Mouse (Mus musculus): ENCODE results near the gene Mastl. TPM values are rescaled to one million over a fixed set of nuclear protein-coding genes. Genes with fewer than 3 reads are reported as not detected.
A peak's percentile ranks its signal among the peaks of the same experiment; 100 is the strongest.

Gene Mastl
- total and polyA plus RNA-seq, 2 experiments from 2014 or later = 1.6 to 4.1 TPM

DNA sequence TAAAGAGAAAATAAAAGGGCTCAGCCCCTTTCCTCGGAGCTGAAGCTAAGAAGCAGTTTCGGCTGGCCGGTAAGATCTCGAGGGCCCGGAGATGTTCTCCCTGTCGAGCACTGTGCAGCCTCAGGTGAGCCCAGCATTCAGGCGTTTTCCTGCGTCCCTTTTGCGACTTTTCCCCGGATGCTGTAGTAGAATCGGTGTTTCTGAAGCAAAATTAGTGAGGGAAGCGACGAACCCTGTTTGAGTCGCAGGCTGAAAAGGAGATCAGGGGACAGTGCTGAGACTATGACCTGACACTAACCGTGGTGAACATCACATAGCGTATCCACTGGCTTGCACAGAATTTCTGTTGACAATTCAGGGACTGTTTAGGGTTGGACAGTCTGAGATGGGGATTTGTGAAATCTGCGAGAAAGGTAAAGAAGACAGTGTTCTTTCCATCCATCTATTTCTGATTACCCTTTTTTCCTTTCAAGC, 821 bp upstream of the Mastl start:
- peak overlapping the region; percentile 92 for H3K27ac ChIP-seq (ENCODE audit: low read depth, low read length)
- peak; percentile 12 for ATAC-seq (ENCODE audit: low FRiP score)

GRCm38 (mm10) chr2:23155199-23155621, 614 bp downstream of the Mastl start:
- Histone ChIP-seq H3K9ac (replicated peaks; ENCODE audit: low read length, poor library complexity, severe bottlenecking) (peak overlapping the region; percentile 45), H3K4me2 (ENCODE audit: low read depth, low read length, poor library complexity, severe bottlenecking) (peak overlapping the region; percentile 77), H3K4me1 (ENCODE audit: insufficient read depth, low read length) (peaks cover 14% of the 10 kb centered on the region; the same call in 1 of the 2 replicates), H3K27me3 (ENCODE audit: insufficient read depth, low read length) (no peaks in the 10 kb centered on the region), H3K36me3 (ENCODE audit: insufficient read depth, low read length) (no peaks in the 10 kb centered on the region), H3K4me3 (ENCODE audit: low read depth, low read length) (peak overlapping the region; percentile 71), H3K27ac (ENCODE audit: low read depth, low read length) (no peak overlapping the region), H3K9me3 (ENCODE audit: low read length) (no peaks in the 10 kb centered on the region)
- ATAC-seq (ENCODE audit: low FRiP score) (peak; percentile 0; the same call in 1 of the 2 replicates), DNase-seq (ENCODE audit: low spot score) (no peak)
- WGBS = 8% methylated on average over 5 of the region's 5 CpGs
- TF ChIP-seq CTCF (IDR thresholded peaks at IDR 0.05) = no peak

More for the DNA sequence above, 821 bp upstream of the Mastl start:
- Histone ChIP-seq H3K27me3 (ENCODE audit: insufficient read depth, low read length) (no peaks in the 10 kb centered on the region), H3K4me1 (ENCODE audit: insufficient read depth, low read length) (peaks cover 14% of the 10 kb centered on the region; the same call in 1 of the 2 replicates), H3K4me2 (ENCODE audit: low read depth, low read length, poor library complexity, severe bottlenecking) (peak overlapping the region; percentile 60), H3K9me3 (ENCODE audit: low read length) (no peaks in the 10 kb centered on the region), H3K36me3 (ENCODE audit: insufficient read depth, low read length) (no peaks in the 10 kb centered on the region), H3K4me3 (ENCODE audit: low read depth, low read length) (peak overlapping the region; percentile 71), H3K9ac (replicated peaks; ENCODE audit: low read length, poor library complexity, severe bottlenecking) (peak overlapping the region; percentile 89)
- TF ChIP-seq CTCF (IDR thresholded peaks at IDR 0.05) = no peak
- WGBS = under 1% methylated on average over 17 of the region's 17 CpGs
- no peak for DNase-seq (ENCODE audit: low spot score)

DNA sequence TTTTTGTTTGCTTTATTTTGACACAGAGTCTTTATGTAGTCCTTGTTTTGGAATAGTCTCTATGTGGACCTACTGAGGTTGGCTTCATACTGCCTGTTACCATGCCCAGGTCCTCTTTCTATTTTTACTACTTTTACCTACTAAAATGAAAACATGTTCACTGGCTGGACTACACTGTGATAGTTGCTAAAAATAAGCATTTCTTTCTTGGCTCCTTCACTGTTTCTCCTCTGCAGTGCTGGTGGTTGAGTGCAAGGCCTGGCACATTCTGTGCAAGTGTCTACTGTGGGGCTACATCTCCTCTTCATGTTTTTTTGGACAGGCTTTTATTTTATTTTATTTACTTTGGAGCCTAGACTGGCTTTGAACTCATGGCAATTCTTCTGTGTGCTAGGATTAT, 36.3 kb downstream of the Mastl start:
- no peak overlapping the region for H3K4me2 ChIP-seq (ENCODE audit: low read depth, low read length, poor library complexity, severe bottlenecking)
- no peak overlapping the region for H3K27ac ChIP-seq (ENCODE audit: low read depth, low read length)
- H3K9me3 ChIP-seq (ENCODE audit: low read length) = no peaks in the 10 kb centered on the region
- no peak overlapping the region for H3K4me3 ChIP-seq (ENCODE audit: low read depth, low read length)
- no peak overlapping the region for H3K9ac ChIP-seq (replicated peaks; ENCODE audit: low read length, poor library complexity, severe bottlenecking)
- H3K27me3 ChIP-seq (ENCODE audit: insufficient read depth, low read length) = no peaks in the 10 kb centered on the region
- ATAC-seq (ENCODE audit: low FRiP score) = no peak
- TF ChIP-seq CTCF (IDR thresholded peaks at IDR 0.05) = no peak
- DNase-seq (ENCODE audit: low spot score) = no peak
- no peaks in the 10 kb centered on the region for H3K36me3 ChIP-seq (ENCODE audit: insufficient read depth, low read length)
- H3K4me1 ChIP-seq (ENCODE audit: insufficient read depth, low read length) = no peaks in the 10 kb centered on the region

- Histone ChIP-seq H3K36me3 (ENCODE audit: insufficient read depth, low read length) (0 out of 2 replicates have a peak, but pooled peaks cover 2% of the 10 kb centered on the region), H3K9ac (replicated peaks; ENCODE audit: low read length, poor library complexity, severe bottlenecking) (no peak overlapping the region), H3K27me3 (ENCODE audit: insufficient read depth, low read length) (no peaks in the 10 kb centered on the region), H3K27ac (ENCODE audit: low read depth, low read length) (no peak overlapping the region), H3K4me3 (ENCODE audit: low read depth, low read length) (no peak overlapping the region), H3K4me2 (ENCODE audit: low read depth, low read length, poor library complexity, severe bottlenecking) (no peak overlapping the region), H3K4me1 (ENCODE audit: insufficient read depth, low read length) (no peaks in the 10 kb centered on the region), H3K9me3 (ENCODE audit: low read length) (no peaks in the 10 kb centered on the region)
- no peak for DNase-seq (ENCODE audit: low spot score)
- ATAC-seq (ENCODE audit: low FRiP score) = no peak
- no peak for TF ChIP-seq CTCF (IDR thresholded peaks at IDR 0.05)
These were observed 53.6 kb downstream of the Mastl start for GRCm38 (mm10) chr2:23102266-23102665.

DNA sequence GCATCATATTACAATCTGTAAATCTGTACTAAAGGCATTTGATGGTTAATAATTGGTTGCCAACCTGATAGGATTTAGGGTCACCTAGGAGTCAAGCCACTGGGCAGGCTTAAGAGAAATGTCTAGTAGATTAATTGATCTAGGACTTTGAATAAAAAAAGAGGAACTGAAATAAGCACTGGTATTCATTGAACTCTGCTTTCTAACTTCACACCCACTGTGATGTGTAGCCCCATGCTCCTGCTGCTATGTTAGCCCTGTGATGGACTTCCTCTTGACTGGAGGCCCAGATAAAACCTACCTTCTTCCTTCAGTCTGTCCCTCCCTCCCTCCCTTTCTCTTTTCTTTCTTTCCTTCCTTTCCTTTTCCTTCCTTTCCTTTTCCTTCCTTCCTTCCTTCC, 58.8 kb downstream of the Mastl start:
- Histone ChIP-seq H3K4me3 (ENCODE audit: low read depth, low read length) (no peak overlapping the region), H3K27me3 (ENCODE audit: insufficient read depth, low read length) (no peaks in the 10 kb centered on the region), H3K9me3 (ENCODE audit: low read length) (no peaks in the 10 kb centered on the region), H3K4me2 (ENCODE audit: low read depth, low read length, poor library complexity, severe bottlenecking) (no peak overlapping the region), H3K27ac (ENCODE audit: low read depth, low read length) (no peak overlapping the region), H3K36me3 (ENCODE audit: insufficient read depth, low read length) (peaks cover 22% of the 10 kb centered on the region), H3K9ac (replicated peaks; ENCODE audit: low read length, poor library complexity, severe bottlenecking) (no peak overlapping the region), H3K4me1 (ENCODE audit: insufficient read depth, low read length) (no peaks in the 10 kb centered on the region)
- TF ChIP-seq CTCF (IDR thresholded peaks at IDR 0.05) = no peak
- ATAC-seq (ENCODE audit: low FRiP score) (no peak), DNase-seq (ENCODE audit: low spot score) (no peak)

DNA sequence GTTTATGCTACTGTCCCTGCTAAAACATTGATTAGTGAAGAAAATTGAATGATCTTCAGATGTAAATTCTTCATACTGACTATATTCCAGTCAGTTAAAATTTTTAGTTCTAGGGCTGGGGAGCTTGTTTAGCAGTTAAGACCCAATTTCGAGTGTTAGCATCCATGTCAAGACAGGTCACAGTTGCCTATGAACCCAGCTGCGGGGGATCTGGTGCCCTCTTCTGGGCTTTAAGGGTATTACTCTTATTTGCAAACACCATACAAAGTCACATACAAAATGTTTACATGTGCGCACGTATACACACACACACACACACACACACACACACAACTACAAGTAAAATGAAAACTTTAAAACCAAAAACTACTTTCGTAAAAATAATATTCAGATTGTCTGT, 63.6 kb downstream of the Mastl start:
- peak; percentile 26 for DNase-seq (ENCODE audit: low spot score)
- H3K4me1 ChIP-seq (ENCODE audit: insufficient read depth, low read length) = no peaks in the 10 kb centered on the region
- no peak overlapping the region for H3K4me3 ChIP-seq (ENCODE audit: low read depth, low read length)
- no peak overlapping the region for H3K4me2 ChIP-seq (ENCODE audit: low read depth, low read length, poor library complexity, severe bottlenecking)
- peak; percentile 31; the same call in 1 of the 2 replicates for ATAC-seq (ENCODE audit: low FRiP score)
- peaks cover 29% of the 10 kb centered on the region for H3K36me3 ChIP-seq (ENCODE audit: insufficient read depth, low read length)
- WGBS = 55% methylated on average over 5 of the region's 5 CpGs
- TF ChIP-seq CTCF (IDR thresholded peaks at IDR 0.05) = peak; percentile 76
- H3K9me3 ChIP-seq (ENCODE audit: low read length) = no peaks in the 10 kb centered on the region
- H3K9ac ChIP-seq (replicated peaks; ENCODE audit: low read length, poor library complexity, severe bottlenecking) = no peak overlapping the region
- no peaks in the 10 kb centered on the region for H3K27me3 ChIP-seq (ENCODE audit: insufficient read depth, low read length)
- no peak overlapping the region for H3K27ac ChIP-seq (ENCODE audit: low read depth, low read length)

All from midbrain, postnatal 0 days (tissue).